In genomic region chr6:6859111-6859949, GRCm38 (mm10) we compare ENCODE assay signal across 13 mouse cellular contexts. TPM values are rescaled to one million over a fixed set of nuclear protein-coding genes. Genes with fewer than 3 reads are reported as not detected.
DNase-seq lines count a peak whose midpoint lies in the region; ATAC-seq and TF ChIP-seq lines count a peak whose summit lies in the region.
"Had no signal": no experiment of that assay in that cellular context is flagged by ENCODE, and none has a peak within 500 bp of the region (broad histone marks: within the 10 kb centered on the region; RNA-seq: fewer than 3 reads in every experiment).

No protein-coding gene starts in this region.

- no peak overlapping the region for H3K4me3 ChIP-seq in hindbrain, embryonic 14.5 days (replicated peaks; ENCODE audit: low read length)
- no peak overlapping the region; the same call in 1 of the 2 replicates for H3K4me3 ChIP-seq in hindbrain, embryonic 16.5 days (ENCODE audit: low read length)
- H3K4me3 ChIP-seq in embryonic facial prominence, embryonic 13.5 days = peak overlapping the region; percentile 38
- H3K4me3 ChIP-seq in limb, embryonic 14.5 days (replicated peaks; ENCODE audit: low read length) = peak overlapping the region; percentile 17; the same call in 1 of the 2 replicates

- under 1% methylated on average over 19 of the region's 19 CpGs for WGBS in hindbrain, embryonic 14.5 days
- 1% methylated on average over 19 of the region's 19 CpGs for WGBS in hindbrain, embryonic 16.5 days
- 6% methylated on average over 19 of the region's 19 CpGs for WGBS in embryonic facial prominence, embryonic 13.5 days
- WGBS in limb, embryonic 14.5 days = 5% methylated on average over 19 of the region's 19 CpGs

- H3K9ac ChIP-seq in hindbrain, embryonic 14.5 days = no peak overlapping the region
- no peak overlapping the region for H3K9ac ChIP-seq in hindbrain, embryonic 16.5 days (ENCODE audit: low read depth, low read length)
- peak overlapping the region; percentile 68 for H3K9ac ChIP-seq in embryonic facial prominence, embryonic 13.5 days
- H3K9ac ChIP-seq in limb, embryonic 14.5 days (ENCODE audit: low read depth, low read length, severe bottlenecking) = no peak overlapping the region

- DNase-seq in hindbrain, embryonic 14.5 days (ENCODE audit: low spot score) = peak; percentile 22
- peak; percentile 70 for DNase-seq in ZHBTc4 (ENCODE audit: low read depth, low spot score)
- no peak for DNase-seq in limb, embryonic 14.5 days (ENCODE audit: low spot score)
- no peak for DNase-seq in adrenal gland, adult 8-10 months
- no peak for DNase-seq in cerebellum, postnatal 4 days (ENCODE audit: low spot score in 2 of 2)
- DNase-seq in layer of hippocampus, adult 9-11 months = no peak
- DNase-seq: kidney, adult 2 months; thymus, postnatal 25 days had no signal

- H3K9me3 ChIP-seq in hindbrain, embryonic 14.5 days (ENCODE audit: control insufficient read depth, low read length) = no peaks in the 10 kb centered on the region
- no peaks in the 10 kb centered on the region for H3K9me3 ChIP-seq in hindbrain, embryonic 16.5 days (ENCODE audit: control insufficient read depth, low read length)
- no peaks in the 10 kb centered on the region for H3K9me3 ChIP-seq in embryonic facial prominence, embryonic 13.5 days
- no peaks in the 10 kb centered on the region for H3K9me3 ChIP-seq in limb, embryonic 14.5 days (ENCODE audit: control insufficient read depth, low read length)

- H3K36me3 ChIP-seq in hindbrain, embryonic 14.5 days (replicated peaks; ENCODE audit: control insufficient read depth, insufficient read depth) = no peaks in the 10 kb centered on the region
- H3K36me3 ChIP-seq in hindbrain, embryonic 16.5 days (ENCODE audit: control insufficient read depth, insufficient read depth, low read length) = no peaks in the 10 kb centered on the region
- no peaks in the 10 kb centered on the region for H3K36me3 ChIP-seq in embryonic facial prominence, embryonic 13.5 days
- no peaks in the 10 kb centered on the region for H3K36me3 ChIP-seq in limb, embryonic 14.5 days (ENCODE audit: control insufficient read depth, insufficient read depth, low read length)

- H3K4me2 ChIP-seq in hindbrain, embryonic 14.5 days (replicated peaks) = no peak overlapping the region
- no peak overlapping the region for H3K4me2 ChIP-seq in hindbrain, embryonic 16.5 days (ENCODE audit: low read length)
- peak overlapping the region; percentile 56 for H3K4me2 ChIP-seq in embryonic facial prominence, embryonic 13.5 days
- peak overlapping the region; percentile 39; the same call in 1 of the 2 replicates for H3K4me2 ChIP-seq in limb, embryonic 14.5 days (replicated peaks; ENCODE audit: low read depth, low read length, severe bottlenecking)

- peaks cover 16% of the 10 kb centered on the region; the same call in 1 of the 2 replicates for H3K4me1 ChIP-seq in hindbrain, embryonic 14.5 days (replicated peaks; ENCODE audit: control insufficient read depth, insufficient read depth, low read length)
- peaks cover 14% of the 10 kb centered on the region for H3K4me1 ChIP-seq in hindbrain, embryonic 16.5 days (ENCODE audit: control insufficient read depth, insufficient read depth, low read depth, low read length)
- H3K4me1 ChIP-seq in embryonic facial prominence, embryonic 13.5 days = peaks cover 59% of the 10 kb centered on the region
- peaks cover 11% of the 10 kb centered on the region; the same call in 1 of the 2 replicates for H3K4me1 ChIP-seq in limb, embryonic 14.5 days (ENCODE audit: control insufficient read depth, insufficient read depth, low read length)

- TF ChIP-seq POLR2A in limb, embryonic 14.5 days (IDR thresholded peaks at IDR 0.05; ENCODE audit: borderline replicate concordance, extremely low read depth, insufficient read depth, insufficient read length) = no peak

- H3K27me3 ChIP-seq in hindbrain, embryonic 14.5 days (ENCODE audit: control insufficient read depth, insufficient read depth, low read length) = peaks cover 96% of the 10 kb centered on the region
- peaks cover 59% of the 10 kb centered on the region for H3K27me3 ChIP-seq in hindbrain, embryonic 16.5 days (replicated peaks; ENCODE audit: control insufficient read depth, insufficient read depth, low read length)
- H3K27me3 ChIP-seq in embryonic facial prominence, embryonic 13.5 days = peaks cover 94% of the 10 kb centered on the region
- H3K27me3 ChIP-seq in limb, embryonic 14.5 days (ENCODE audit: control insufficient read depth, insufficient read depth, low read length) = peaks cover 96% of the 10 kb centered on the region

- ATAC-seq in hindbrain, embryonic 14.5 days (ENCODE audit: low FRiP score) = no peak
- no peak for ATAC-seq in hindbrain, embryonic 16.5 days
- no peak for ATAC-seq in embryonic facial prominence, embryonic 13.5 days (ENCODE audit: insufficient number of reproducible peaks, insufficient read depth, low FRiP score, low TSS enrichment, low read depth)
- no peak for ATAC-seq in limb, embryonic 14.5 days (ENCODE audit: low FRiP score, low read depth)
- ATAC-seq: Patski had no signal

- H3K27ac ChIP-seq in hindbrain, embryonic 14.5 days = no peak overlapping the region
- H3K27ac ChIP-seq in hindbrain, embryonic 16.5 days (ENCODE audit: low read depth, low read length) = no peak overlapping the region
- H3K27ac ChIP-seq in embryonic facial prominence, embryonic 13.5 days = peak overlapping the region; percentile 77; the same call in 1 of the 2 replicates
- no peak overlapping the region for H3K27ac ChIP-seq in limb, embryonic 14.5 days (replicated peaks; ENCODE audit: low read depth, low read length)

RNA-seq across cellular contexts. Expression of gene Dlx6, which starts 3.8 kb away (rescaled TPM):
- not detected in 2 replicates for polyA plus RNA-seq in hindbrain, embryonic 14.5 days (2014; fragmentation: Nextera tagmentation; extraction: Ambion mirVana)
- 0.45 TPM in 1 of 2 replicates, not detected in the other for polyA plus RNA-seq in hindbrain, embryonic 16.5 days (2015; fragmentation: Nextera tagmentation; extraction: Ambion mirVana)
- polyA plus RNA-seq in embryonic facial prominence, embryonic 13.5 days (2015; fragmentation: Nextera tagmentation; extraction: Ambion mirVana) = 4.6 and 5.1 TPM in 2 replicates
- polyA plus RNA-seq in limb, embryonic 14.5 days (2012; rRNA removed) = 6.8 and 7.4 TPM in 2 replicates
- 1.00 and 1.8 TPM in 2 replicates for polyA plus RNA-seq in limb, embryonic 14.5 days (2014; fragmentation: Nextera tagmentation; extraction: Ambion mirVana)
- total RNA-seq in adrenal gland, adult 8-10 months (2022) = under 1 TPM in 1 of 4 experiments, not detected in 3; 0.67 TPM
- total RNA-seq: liver, adult 2 months; megakaryocyte-erythroid progenitor cell, adult 5-6 weeks had no signal
- polyA plus RNA-seq: kidney, adult 2 months; liver, adult 2 months had no signal

RNA-seq across cellular contexts. Expression of gene Dlx5, which starts 22.6 kb away (rescaled TPM):
- not detected in 2 replicates for polyA plus RNA-seq in hindbrain, embryonic 14.5 days (2014; fragmentation: Nextera tagmentation; extraction: Ambion mirVana)
- 3.7 TPM in 1 of 2 replicates, not detected in the other for polyA plus RNA-seq in hindbrain, embryonic 16.5 days (2015; fragmentation: Nextera tagmentation; extraction: Ambion mirVana)
- 44.3 and 54.9 TPM in 2 replicates for polyA plus RNA-seq in embryonic facial prominence, embryonic 13.5 days (2015; fragmentation: Nextera tagmentation; extraction: Ambion mirVana)
- polyA plus RNA-seq in limb, embryonic 14.5 days (2012; rRNA removed) = 18.8 and 20.8 TPM in 2 replicates
- polyA plus RNA-seq in limb, embryonic 14.5 days (2014; fragmentation: Nextera tagmentation; extraction: Ambion mirVana) = 35.1 and 35.7 TPM in 2 replicates
- under 1 TPM in 3 of 4 experiments, not detected in 1; 0.21 to 0.48 (median 0.34) TPM for total RNA-seq in adrenal gland, adult 8-10 months (2022)
- total RNA-seq: liver, adult 2 months; megakaryocyte-erythroid progenitor cell, adult 5-6 weeks had no signal
- polyA plus RNA-seq: kidney, adult 2 months; liver, adult 2 months had no signal

Comparison
In these comparisons a context has a peak if more than half of its experiments do, and no peak if none do; other contexts are left out.
1. DNase-seq: peak in hindbrain, embryonic 14.5 days (single experiment) and ZHBTc4 (single experiment); none in limb, embryonic 14.5 days (single experiment), adrenal gland, adult 8-10 months (single experiment), cerebellum, postnatal 4 days (0 of 2) and layer of hippocampus, adult 9-11 months (single experiment).
2. H3K4me2 ChIP-seq: peak in embryonic facial prominence, embryonic 13.5 days (single experiment) and limb, embryonic 14.5 days (single experiment); none in hindbrain, embryonic 14.5 days (single experiment) and hindbrain, embryonic 16.5 days (single experiment).
3. H3K4me3 ChIP-seq: peak in embryonic facial prominence, embryonic 13.5 days (single experiment) and limb, embryonic 14.5 days (single experiment); none in hindbrain, embryonic 14.5 days (single experiment) and hindbrain, embryonic 16.5 days (single experiment).